Mouse (Mus musculus): ENCODE measurements at regions not wholly inside any gene's neighbourhood (a gene's known extent, or its start where the extent isn't known, plus 50 kb on each side); places are given as distances from the start of the nearest gene placed in this dataset.
A peak's percentile ranks its signal among the peaks of the same experiment; 100 is the strongest.

- DNase-seq (ENCODE audit: low read depth, low spot score), result no peak
These were observed 354.6 kb upstream of the Car10 start for GRCm38 (mm10) chr11:92743191-92743590.

GRCm38 (mm10) chr11:92758383-92758964 is 339.4 kb upstream of the Car10 start:
- no peak for DNase-seq (ENCODE audit: low read depth, low spot score)

- no peak for DNase-seq (ENCODE audit: low read depth, low spot score)
These were observed 327.9 kb upstream of the Car10 start for GRCm38 (mm10) chr11:92769936-92770335.

GRCm38 (mm10) chr11:92772916-92773569 is 324.8 kb upstream of the Car10 start:
- no peak for DNase-seq (ENCODE audit: low read depth, low spot score)

DNA sequence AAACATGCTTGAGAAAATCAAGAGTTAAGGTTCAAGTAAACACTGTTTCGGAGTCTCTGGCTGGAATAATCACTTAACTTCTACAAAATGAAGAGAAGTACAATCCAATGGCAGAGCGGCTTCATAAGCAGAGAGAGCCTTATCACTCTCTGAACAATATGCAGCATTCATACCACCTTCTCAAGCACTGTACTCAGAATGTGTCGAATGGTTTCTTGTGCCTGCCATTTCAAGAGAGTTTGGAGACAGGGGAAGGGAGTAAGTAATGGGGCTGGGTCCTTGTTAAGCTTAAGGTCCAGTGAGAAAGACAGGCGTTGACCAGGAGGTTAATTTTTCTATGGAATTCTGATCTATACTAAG is 324.3 kb upstream of the Car10 start:
- DNase-seq (ENCODE audit: low read depth, low spot score), result no peak

- DNase-seq (ENCODE audit: low read depth, low spot score), result peak; percentile 33
These were observed 323.0 kb upstream of the Car10 start for GRCm38 (mm10) chr11:92774780-92775179.

- no peak for DNase-seq (ENCODE audit: low read depth, low spot score)
These were observed 298.6 kb upstream of the Car10 start for GRCm38 (mm10) chr11:92799267-92799666.

Data from 3T3-L1 (cell line).